Mouse (Mus musculus) layer of hippocampus, postnatal 10 days (tissue): ENCODE measurements around the gene Mtmr4. TPM values are rescaled to one million over a fixed set of nuclear protein-coding genes. Genes with fewer than 3 reads are reported as not detected.

ENCODE experiments used
- DNase-seq, 2 experiments: peaks; one replicate each; pipeline ENCODE4 v3.0.0; 2021; ENCODE audit warnings: low spot score in 2 of 2
- total RNA-seq, 2 experiments: library from RNA; stranded (reverse); gene quantifications; 2 replicates each; pipeline ENCODE4 v1.2.3; 2021

Gene Mtmr4
- total RNA-seq, 2 experiments from 2014 or later: 82.7 to 84.6 TPM

- DNase-seq: no peak
Observed at GRCm38 (mm10) chr11:87581161-87581865, 10.6 kb upstream of the Mtmr4 start.

GRCm38 (mm10) chr11:87581933-87582710 is 9.8 kb upstream of the Mtmr4 start:
- no peak for DNase-seq

GRCm38 (mm10) chr11:87583291-87584034 is 8.5 kb upstream of the Mtmr4 start:
- no peak for DNase-seq

- DNase-seq: no peak
Observed at GRCm38 (mm10) chr11:87584711-87585505, 7.1 kb upstream of the Mtmr4 start.

- no peak for DNase-seq
Observed at GRCm38 (mm10) chr11:87587211-87587874, 4.6 kb upstream of the Mtmr4 start.

GRCm38 (mm10) chr11:87589605-87590004 is 2.4 kb upstream of the Mtmr4 start:
- no peak for DNase-seq

- DNase-seq: peak; percentile 40 to 60
Observed at GRCm38 (mm10) chr11:87590841-87591525, 979 bp upstream of the Mtmr4 start.

GRCm38 (mm10) chr11:87592354-87592695 is 363 bp downstream of the Mtmr4 start:
- no peak for DNase-seq

GRCm38 (mm10) chr11:87592713-87593598 is 994 bp downstream of the Mtmr4 start:
- no peak for DNase-seq

- peak; percentile 70 to 84 for DNase-seq
Observed at GRCm38 (mm10) chr11:87595327-87595841, 3.4 kb downstream of the Mtmr4 start.

- peak in 1 of 2 experiments; percentile 29 for DNase-seq
Observed at GRCm38 (mm10) chr11:87595976-87596375, 4.0 kb downstream of the Mtmr4 start.

GRCm38 (mm10) chr11:87596492-87596891 is 4.5 kb downstream of the Mtmr4 start:
- no peak for DNase-seq

GRCm38 (mm10) chr11:87597061-87597460 is 5.1 kb downstream of the Mtmr4 start:
- DNase-seq: no peak

- no peak for DNase-seq
Observed at GRCm38 (mm10) chr11:87599395-87600089, 7.6 kb downstream of the Mtmr4 start.

GRCm38 (mm10) chr11:87600322-87600853 is 8.4 kb downstream of the Mtmr4 start:
- DNase-seq: no peak

GRCm38 (mm10) chr11:87602234-87602633 is 10.3 kb downstream of the Mtmr4 start:
- no peak for DNase-seq

- no peak for DNase-seq
Observed at GRCm38 (mm10) chr11:87603571-87603970, 11.6 kb downstream of the Mtmr4 start.

GRCm38 (mm10) chr11:87609264-87609663 is 17.3 kb downstream of the Mtmr4 start:
- DNase-seq: no peak
